Mouse (Mus musculus) neutrophil, adult 5-6 weeks (primary cell): ENCODE measurements at regions not wholly inside any gene's neighbourhood (a gene's known extent, or its start where the extent isn't known, plus 50 kb on each side); places are given as distances from the start of the nearest gene placed in this dataset.

Experiments
- ATAC-seq: fragments of 151-379, 151-347 bp; 2 replicates; pipeline ENCODE4 v1.8.0; 2017; ENCODE audit warnings: mild to moderate bottlenecking, moderate TSS enrichment; ENCODE audit not compliant: insufficient number of reproducible peaks, poor library complexity, low FRiP score, severe bottlenecking; ENCODE audit errors: extremely low read depth

GRCm38 (mm10) chr5:111506821-111507220 is 89.7 kb downstream of the Mn1 start:
- no peak for ATAC-seq

- ATAC-seq: no peak
Measured at GRCm38 (mm10) chr5:111507332-111507731, 90.2 kb downstream of the Mn1 start.

GRCm38 (mm10) chr5:111509014-111509561 is 91.9 kb downstream of the Mn1 start:
- ATAC-seq: peak; percentile 77

GRCm38 (mm10) chr5:111509575-111510057 is 92.5 kb downstream of the Mn1 start:
- ATAC-seq: peak; percentile 21; the same call in 1 of the 2 replicates

GRCm38 (mm10) chr5:111510183-111510878 is 93.2 kb downstream of the Mn1 start:
- ATAC-seq: no peak

GRCm38 (mm10) chr5:111510879-111511231 is 93.7 kb downstream of the Mn1 start:
- ATAC-seq: no peak

- ATAC-seq: no peak
Measured at GRCm38 (mm10) chr5:111511982-111512381, 94.8 kb downstream of the Mn1 start.

- no peak for ATAC-seq
Measured at GRCm38 (mm10) chr5:111513976-111514375, 96.8 kb downstream of the Mn1 start.

GRCm38 (mm10) chr5:111519059-111519458 is 101.9 kb downstream of the Mn1 start:
- ATAC-seq: no peak

- peak; percentile 60; the same call in 1 of the 2 replicates for ATAC-seq
Measured at GRCm38 (mm10) chr5:111519500-111520041, 102.4 kb downstream of the Mn1 start.

- ATAC-seq: no peak
Measured at GRCm38 (mm10) chr5:111521866-111522265, 104.7 kb downstream of the Mn1 start.

GRCm38 (mm10) chr5:111522586-111522985 is 105.4 kb downstream of the Mn1 start:
- ATAC-seq: no peak

GRCm38 (mm10) chr5:111527741-111528140 is 110.6 kb downstream of the Mn1 start:
- no peak for ATAC-seq

GRCm38 (mm10) chr5:111529096-111529495 is 111.9 kb downstream of the Mn1 start:
- ATAC-seq: no peak

- no peak for ATAC-seq
Measured at GRCm38 (mm10) chr5:111530628-111531524, 113.7 kb downstream of the Mn1 start.

GRCm38 (mm10) chr5:111532446-111533035 is 115.4 kb downstream of the Mn1 start:
- ATAC-seq: no peak

GRCm38 (mm10) chr5:111535978-111536377 is 118.8 kb downstream of the Mn1 start:
- ATAC-seq: no peak

GRCm38 (mm10) chr5:111538560-111539450 is 121.6 kb downstream of the Mn1 start:
- no peak for ATAC-seq
